Mouse (Mus musculus) cerebellum, adult 2 months (tissue): ENCODE results near the gene Hs6st1.

ENCODE experiments used
- CTCF ChIP-seq: fragments of 200-500 bp; IDR thresholded peaks from 2 replicates; pipeline ENCODE4 v1.5.1; 2011; ENCODE audit warnings: low read depth, mild to moderate bottlenecking, control low read depth, low read length, moderate library complexity, borderline replicate concordance; ENCODE audit not compliant: insufficient read depth
- POLR2A ChIP-seq: fragments of 200-500 bp; IDR thresholded peaks from 2 replicates; pipeline ENCODE4 v1.6.1; 2011; ENCODE audit warnings: low read length, control low read depth, borderline replicate concordance; ENCODE audit not compliant: insufficient read depth

DNA sequence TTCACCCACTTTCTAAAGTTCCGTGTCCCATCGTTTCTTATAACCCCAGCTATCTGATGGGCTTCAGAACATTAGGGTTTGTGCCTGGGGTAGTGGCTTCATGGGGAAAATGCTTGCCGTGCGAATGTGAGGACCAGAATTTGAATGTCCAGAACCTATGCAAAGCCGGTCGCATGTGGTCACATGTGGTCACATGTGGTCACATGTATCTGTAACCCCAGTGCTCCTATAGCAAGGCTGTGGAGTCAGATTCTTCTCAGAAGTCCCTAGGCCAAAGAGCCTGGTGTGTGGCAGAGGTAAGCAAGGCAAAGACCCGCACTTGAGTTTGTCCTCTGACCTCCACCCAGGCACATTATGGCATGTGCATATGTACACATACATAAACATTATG is 13.2 kb upstream of the Hs6st1 start:
- TF ChIP-seq CTCF (no peak), POLR2A (no peak)
